Mouse (Mus musculus): ENCODE results near the gene Dnajc4.

Dnajc4 gene

GRCm38 (mm10) chr19:6992011-6992858, at the start of gene Dnajc4:
Dnajc4 (minus strand) TSS chr19:6992572.
- peak; percentile 83 for DNase-seq (ENCODE audit: low read depth, low spot score)

- DNase-seq (ENCODE audit: low read depth, low spot score): no peak
Observed at GRCm38 (mm10) chr19:7041171-7041570, 48.8 kb upstream of the Dnajc4 start.

DNA sequence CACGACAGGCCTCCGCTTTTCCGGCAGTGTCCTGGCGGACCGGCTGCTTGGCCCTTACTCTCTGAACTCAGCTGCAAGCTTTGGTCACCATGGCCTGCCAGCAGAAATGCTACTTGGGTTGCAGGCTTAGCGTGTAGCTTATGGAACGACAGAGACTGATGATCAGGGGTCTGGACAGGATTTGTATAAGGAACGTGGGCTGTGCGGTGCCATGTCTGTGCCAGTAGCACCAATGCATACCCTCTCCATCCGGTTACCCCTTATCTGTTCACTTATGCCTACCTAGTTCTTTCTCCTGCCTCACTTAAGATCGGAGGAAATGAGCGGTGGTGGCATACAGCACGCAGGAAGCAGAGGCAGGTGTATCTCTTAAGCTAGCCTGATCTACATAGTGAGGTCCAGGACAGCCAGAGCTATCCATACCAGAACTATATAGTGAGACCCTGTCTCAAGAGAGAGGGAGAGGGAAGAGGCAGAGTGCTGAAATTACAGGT, 48.3 kb upstream of the Dnajc4 start:
- DNase-seq (ENCODE audit: low read depth, low spot score): no peak

DNA sequence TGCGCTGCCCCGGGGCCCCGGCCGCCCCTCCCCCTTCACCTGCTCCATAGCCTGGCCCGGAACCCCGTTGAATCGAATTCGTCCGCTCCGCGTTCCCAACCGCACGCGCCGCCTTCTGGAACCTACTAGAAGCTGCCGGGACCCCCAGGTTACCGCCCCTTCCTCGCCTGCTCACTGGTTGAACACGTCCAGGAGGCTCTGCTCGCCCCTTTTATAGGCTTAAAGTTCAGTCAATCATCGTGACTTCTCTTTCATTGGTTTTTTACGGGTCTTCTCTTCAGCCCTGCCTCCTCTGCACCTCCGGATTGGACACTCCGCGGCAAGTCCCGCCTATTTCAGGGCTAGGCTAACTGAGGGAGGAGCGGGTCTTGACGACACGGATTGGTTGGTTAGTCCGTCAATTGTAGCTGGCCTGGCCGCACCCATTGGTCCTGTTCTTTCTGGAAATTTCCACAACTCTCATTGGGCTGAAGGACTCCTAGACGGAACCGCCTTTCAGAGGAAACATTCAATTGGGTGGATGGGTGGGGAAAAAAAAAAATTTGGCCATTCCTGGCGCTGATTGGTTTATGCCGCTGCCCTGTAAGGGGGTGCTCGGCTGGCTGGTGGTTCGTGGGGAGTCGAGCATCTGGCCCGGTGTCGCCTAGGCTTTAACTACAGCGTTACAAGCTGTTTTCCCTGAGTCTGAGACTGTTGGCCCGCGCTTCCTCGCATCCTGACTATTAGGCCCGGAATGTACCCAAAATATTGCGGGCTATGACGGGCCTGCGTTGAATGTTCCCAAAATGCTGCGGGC, 47.7 kb upstream of the Dnajc4 start, which contains the start of gene Stip1:
Gene Stip1, minus strand, starts transcription at position 127 of the 796 bp plus-strand sequence.
- peak; percentile 100 for DNase-seq (ENCODE audit: low read depth, low spot score)

GRCm38 (mm10) chr19:7039088-7039720, 46.8 kb upstream of the Dnajc4 start:
- DNase-seq (ENCODE audit: low read depth, low spot score): no peak

DNA sequence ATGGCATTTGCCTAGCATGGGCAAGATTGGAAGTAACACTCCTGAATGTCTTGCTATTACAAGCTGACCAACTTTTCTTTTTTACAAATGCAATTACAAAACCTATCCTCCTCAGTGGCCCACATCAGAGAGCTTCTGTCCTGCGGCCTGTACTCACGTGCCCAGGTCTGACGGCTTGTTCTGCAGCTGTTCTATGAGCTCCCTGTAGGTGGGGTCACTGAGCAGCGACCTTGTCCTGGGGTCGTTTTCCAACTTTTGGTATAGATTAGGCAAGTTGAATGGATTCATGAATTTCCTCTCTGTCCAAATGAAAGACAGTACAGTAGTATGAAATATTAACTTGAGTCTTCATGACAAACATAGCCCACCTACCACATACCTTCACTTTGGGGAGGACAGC, 41.6 kb upstream of the Dnajc4 start:
- no peak for DNase-seq (ENCODE audit: low read depth, low spot score)

GRCm38 (mm10) chr19:7029531-7029930, 37.2 kb upstream of the Dnajc4 start:
- no peak for DNase-seq (ENCODE audit: low read depth, low spot score)

- DNase-seq (ENCODE audit: low read depth, low spot score): peak; percentile 53
Observed at GRCm38 (mm10) chr19:7020224-7020641, 27.9 kb upstream of the Dnajc4 start.

DNA sequence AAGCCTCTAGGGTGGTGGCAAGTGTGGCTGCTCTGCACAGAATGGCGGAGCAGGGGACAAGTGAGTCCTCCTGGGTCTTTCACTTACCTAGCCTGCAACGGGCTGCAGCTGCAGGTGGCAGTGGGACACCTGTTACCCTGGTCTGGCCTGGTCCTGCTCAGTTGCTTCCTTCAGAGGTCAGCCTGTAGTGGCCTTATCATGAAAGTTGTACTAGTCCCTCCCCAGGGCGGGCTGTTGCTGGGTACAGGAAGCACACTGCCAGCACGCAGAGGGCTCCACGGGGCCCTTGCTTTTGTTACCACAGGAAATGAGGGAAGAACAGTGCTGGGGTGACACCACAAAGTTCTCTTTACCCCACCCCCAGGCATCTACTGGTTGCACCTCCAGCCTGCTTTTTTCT, 26.8 kb upstream of the Dnajc4 start, which contains the start of gene Fermt3:
Gene Fermt3, minus strand, starts transcription at position 279 of the 400 bp plus-strand sequence.
- no peak for DNase-seq (ENCODE audit: low read depth, low spot score)

DNA sequence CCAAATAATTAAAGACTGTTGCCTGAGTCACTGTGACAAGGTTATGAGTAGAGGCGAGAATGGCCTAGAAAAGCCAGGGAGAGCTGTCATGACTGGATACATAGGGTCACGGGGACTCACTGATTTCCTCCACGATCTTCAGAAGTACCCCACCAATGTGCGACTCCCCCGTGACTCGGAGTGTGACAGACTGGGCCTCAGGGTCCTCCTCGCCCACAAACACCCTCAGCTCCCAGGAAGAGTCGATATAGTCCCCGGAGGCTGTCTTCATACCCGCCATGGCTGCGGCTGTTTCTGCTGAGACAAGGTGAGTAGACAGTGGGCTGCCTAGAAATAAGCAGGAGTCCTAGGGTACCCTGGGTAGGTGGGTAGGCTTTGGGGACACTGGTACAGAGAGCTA, 26.2 kb upstream of the Dnajc4 start:
- no peak for DNase-seq (ENCODE audit: low read depth, low spot score)

GRCm38 (mm10) chr19:7017541-7018457, 25.4 kb upstream of the Dnajc4 start:
- DNase-seq (ENCODE audit: low read depth, low spot score): no peak

GRCm38 (mm10) chr19:7014481-7015135, 22.2 kb upstream of the Dnajc4 start:
- DNase-seq (ENCODE audit: low read depth, low spot score): no peak

- DNase-seq (ENCODE audit: low read depth, low spot score): no peak
Observed at GRCm38 (mm10) chr19:7013984-7014383, 21.6 kb upstream of the Dnajc4 start.

DNA sequence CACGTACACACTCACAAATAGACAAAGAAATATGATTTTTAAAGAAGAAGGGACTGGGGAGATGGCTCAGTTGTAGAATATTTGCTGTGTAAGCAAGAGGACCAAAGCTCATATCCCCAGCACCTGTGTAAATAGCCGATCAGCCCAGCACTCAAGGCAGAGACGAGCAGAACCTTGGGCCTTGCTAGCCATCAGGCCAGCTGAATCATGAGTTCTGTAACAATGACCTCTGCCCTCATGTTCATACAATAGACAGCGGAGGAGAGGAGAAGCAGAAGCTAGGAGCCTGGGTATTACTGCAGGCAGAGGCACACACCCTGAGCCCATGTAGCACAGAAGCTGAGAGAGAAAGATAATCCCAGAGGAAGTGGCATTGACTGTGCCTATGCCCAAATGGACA, 20.1 kb upstream of the Dnajc4 start:
- DNase-seq (ENCODE audit: low read depth, low spot score): no peak

DNA sequence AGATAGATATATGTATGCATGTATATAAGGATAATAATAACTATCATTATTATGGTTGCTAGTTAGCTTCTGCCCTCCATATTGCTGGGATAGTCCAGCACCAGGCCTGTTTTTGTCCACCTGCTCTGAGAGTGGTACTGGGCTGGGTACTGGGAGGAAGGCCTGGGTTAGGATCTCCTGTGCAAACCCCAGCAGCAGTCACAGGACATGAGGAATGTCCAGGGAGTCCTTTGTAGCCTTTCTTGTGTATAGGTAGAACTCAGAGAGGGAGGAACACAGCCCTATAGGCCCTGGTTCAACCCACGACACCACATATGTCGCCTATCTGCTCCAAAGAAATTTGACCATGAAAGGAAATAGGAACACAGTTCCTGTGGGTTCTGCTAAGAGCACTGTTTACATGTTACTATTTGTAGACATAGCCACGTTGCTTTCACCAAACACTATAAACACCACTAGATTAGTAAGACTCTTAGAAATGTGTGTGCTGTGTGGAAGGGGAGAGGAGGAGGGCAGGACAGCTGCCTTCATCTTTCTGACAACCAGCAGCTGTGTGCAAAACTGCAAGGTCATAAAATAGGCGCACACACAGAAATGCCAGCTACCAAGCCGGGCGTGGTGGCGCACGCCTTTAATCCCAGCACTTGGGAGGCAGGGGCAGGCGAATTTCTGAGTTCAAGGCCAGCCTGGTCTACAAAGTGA, 14.7 kb upstream of the Dnajc4 start:
- DNase-seq (ENCODE audit: low read depth, low spot score): no peak

- DNase-seq (ENCODE audit: low read depth, low spot score): no peak
Observed at GRCm38 (mm10) chr19:6999360-7000063, 7.1 kb upstream of the Dnajc4 start.

- DNase-seq (ENCODE audit: low read depth, low spot score): no peak
Observed at GRCm38 (mm10) chr19:6997721-6998290, 5.4 kb upstream of the Dnajc4 start.

- DNase-seq (ENCODE audit: low read depth, low spot score): peak; percentile 74
Observed at GRCm38 (mm10) chr19:6996006-6996405, 3.6 kb upstream of the Dnajc4 start, which contains the start of the genes Nudt22 and Trpt1. Nudt22 (minus strand) TSS chr19:6996117. Trpt1 (plus strand) TSS chr19:6996131.

Measured in retina, adult 2 months (tissue).